Comparison of ENCODE assay signal across 9 mouse cellular contexts in genomic region chr11:23047663-23048582, GRCm38 (mm10). TPM values are rescaled to one million over a fixed set of nuclear protein-coding genes. Genes with fewer than 3 reads are reported as not detected.
DNase-seq lines count a peak whose midpoint lies in the region; ATAC-seq lines count a peak whose summit lies in the region.
"Had no signal": no experiment of that assay in that cellular context is flagged by ENCODE, and none has a peak within 500 bp of the region (broad histone marks: within the 10 kb centered on the region; RNA-seq: fewer than 3 reads in every experiment).

No protein-coding gene starts in this region.

- peak overlapping the region; percentile 39 for H3K4me2 ChIP-seq in kidney, embryonic 16.5 days (replicated peaks; ENCODE audit: low read depth, low read length)
- H3K4me2 ChIP-seq in hindbrain, embryonic 12.5 days (replicated peaks), result peak overlapping the region; percentile 1
- peak overlapping the region; percentile 24 for H3K4me2 ChIP-seq in midbrain, embryonic 15.5 days

- no peak for DNase-seq in kidney, adult 9 months
- DNase-seq in embryo, embryonic 10 days (ENCODE audit: low spot score), result peak; percentile 40
- no peak for DNase-seq in right cerebral cortex, adult 2 months (ENCODE audit: low spot score in 2 of 2)
- DNase-seq in layer of hippocampus, postnatal 10 days (ENCODE audit: low spot score in 2 of 2), result no peak
- DNase-seq: layer of hippocampus, postnatal 36 days had no signal

- H3K9me3 ChIP-seq in kidney, embryonic 16.5 days (ENCODE audit: low read length), result no peaks in the 10 kb centered on the region
- H3K9me3 ChIP-seq in hindbrain, embryonic 12.5 days (replicated peaks), result no peaks in the 10 kb centered on the region
- H3K9me3 ChIP-seq in midbrain, embryonic 15.5 days, result no peaks in the 10 kb centered on the region

- H3K36me3 ChIP-seq in kidney, embryonic 16.5 days (ENCODE audit: insufficient read depth, low read length), result no peaks in the 10 kb centered on the region
- H3K36me3 ChIP-seq in hindbrain, embryonic 12.5 days, result no peaks in the 10 kb centered on the region
- H3K36me3 ChIP-seq in midbrain, embryonic 15.5 days (replicated peaks), result no peaks in the 10 kb centered on the region

- H3K27me3 ChIP-seq in kidney, embryonic 16.5 days (ENCODE audit: insufficient read depth, low read length), result no peaks in the 10 kb centered on the region
- H3K27me3 ChIP-seq in hindbrain, embryonic 12.5 days, result no peaks in the 10 kb centered on the region
- H3K27me3 ChIP-seq in midbrain, embryonic 15.5 days (replicated peaks), result no peaks in the 10 kb centered on the region

- peak overlapping the region; percentile 5; the same call in 1 of the 2 replicates for H3K4me3 ChIP-seq in kidney, embryonic 16.5 days (ENCODE audit: low read length)
- no peak overlapping the region for H3K4me3 ChIP-seq in hindbrain, embryonic 12.5 days
- 0 out of 2 replicates have a peak overlapping the region, but pooled peaks have one; percentile 3 for H3K4me3 ChIP-seq in midbrain, embryonic 15.5 days

- WGBS in kidney, embryonic 16.5 days, result 25% methylated on average over 20 of the region's 20 CpGs
- WGBS in hindbrain, embryonic 12.5 days, result 40% methylated on average over 20 of the region's 20 CpGs
- WGBS in midbrain, embryonic 15.5 days, result 47% methylated on average over 20 of the region's 20 CpGs

- no peaks in the 10 kb centered on the region for H3K4me1 ChIP-seq in kidney, embryonic 16.5 days (ENCODE audit: insufficient read depth, low read length)
- peaks cover 8% of the 10 kb centered on the region; the same call in 1 of the 2 replicates for H3K4me1 ChIP-seq in hindbrain, embryonic 12.5 days
- no peaks in the 10 kb centered on the region; the same call in 1 of the 2 replicates for H3K4me1 ChIP-seq in midbrain, embryonic 15.5 days

- 0 out of 2 replicates have a peak, but pooled peaks have one; percentile 31 for ATAC-seq in kidney, embryonic 16.5 days (ENCODE audit: low FRiP score, low TSS enrichment)
- ATAC-seq in hindbrain, embryonic 12.5 days (ENCODE audit: low FRiP score), result no peak
- ATAC-seq in midbrain, embryonic 15.5 days (replicated peaks), result no peak
- no peak for ATAC-seq in cerebellum, adult (ENCODE audit: insufficient number of reproducible peaks, low FRiP score, low TSS enrichment)

- no peak overlapping the region for H3K9ac ChIP-seq in kidney, embryonic 16.5 days (replicated peaks; ENCODE audit: low read length)
- no peak overlapping the region for H3K9ac ChIP-seq in hindbrain, embryonic 12.5 days
- no peak overlapping the region for H3K9ac ChIP-seq in midbrain, embryonic 15.5 days

- no peak overlapping the region for H3K27ac ChIP-seq in kidney, embryonic 16.5 days (ENCODE audit: low read length)
- H3K27ac ChIP-seq in hindbrain, embryonic 12.5 days, result no peak overlapping the region
- H3K27ac ChIP-seq in midbrain, embryonic 15.5 days, result no peak overlapping the region

RNA-seq across cellular contexts. Expression of gene Fam161a, which starts 40.6 kb away (rescaled TPM):
- 3.2 and 3.4 TPM in 2 replicates for polyA plus RNA-seq in kidney, embryonic 16.5 days (2015; fragmentation: Nextera tagmentation; extraction: Ambion mirVana)
- polyA plus RNA-seq in hindbrain, embryonic 12.5 days (2016; fragmentation: Nextera tagmentation; extraction: Ambion mirVana), result 7.7 and 8.0 TPM in 2 replicates
- polyA plus RNA-seq in midbrain, embryonic 15.5 days (2015; fragmentation: Nextera tagmentation; extraction: Ambion mirVana), result 4.0 and 5.6 TPM in 2 replicates
- 1 to 10 TPM; 5.7 to 6.1 TPM for total RNA-seq in layer of hippocampus, postnatal 10 days (2021)

RNA-seq across cellular contexts. Expression of gene Cct4, which starts 57.6 kb away (rescaled TPM):
- 300 and 303 TPM in 2 replicates for polyA plus RNA-seq in kidney, embryonic 16.5 days (2015; fragmentation: Nextera tagmentation; extraction: Ambion mirVana)
- polyA plus RNA-seq in hindbrain, embryonic 12.5 days (2016; fragmentation: Nextera tagmentation; extraction: Ambion mirVana), result 326 and 341 TPM in 2 replicates
- 269 and 275 TPM in 2 replicates for polyA plus RNA-seq in midbrain, embryonic 15.5 days (2015; fragmentation: Nextera tagmentation; extraction: Ambion mirVana)
- total RNA-seq in layer of hippocampus, postnatal 10 days (2021), result 100 to 1,000 TPM; 139 to 143 TPM
